8 mouse cellular contexts compared by ENCODE assay signal in the genomic region with DNA sequence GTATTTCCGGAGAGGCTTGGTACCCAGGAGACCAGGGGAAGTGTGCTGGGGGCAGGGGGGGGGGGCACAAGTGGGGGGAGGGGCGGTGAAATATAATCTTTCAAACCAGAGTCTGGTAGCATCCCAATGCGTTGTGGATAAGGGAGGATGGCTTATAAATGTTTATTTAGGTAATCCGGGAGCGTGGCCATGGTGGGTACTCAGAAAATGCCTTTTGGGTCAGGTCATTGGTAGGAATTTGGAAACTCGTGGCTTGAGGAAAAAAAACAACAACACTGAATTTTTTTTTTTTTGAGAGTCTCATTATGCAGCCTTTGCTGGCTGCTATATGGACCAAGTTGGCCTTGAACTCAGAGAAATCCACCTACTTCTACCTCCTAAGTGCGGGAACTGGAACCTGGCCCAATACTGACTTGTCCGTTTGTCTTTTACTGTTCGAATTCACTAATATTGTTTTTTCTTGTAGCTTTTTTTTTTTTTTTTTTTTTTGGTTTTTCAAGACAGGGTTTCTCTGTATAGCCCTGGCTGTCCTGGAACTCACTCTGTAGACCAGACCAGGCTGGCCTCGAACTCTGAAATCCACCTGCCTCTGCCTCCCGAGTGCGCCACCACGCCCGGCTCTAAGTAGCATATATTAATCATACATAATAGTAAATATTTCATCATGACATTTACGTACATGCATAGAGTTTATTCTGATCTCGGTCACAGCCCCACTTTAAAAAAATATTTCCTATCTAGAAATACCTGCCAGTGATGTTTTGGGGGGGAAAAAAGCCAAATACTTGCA. TPM values are rescaled to one million over a fixed set of nuclear protein-coding genes. Genes with fewer than 3 reads are reported as not detected.
A peak's percentile ranks its signal among the peaks of the same experiment; 100 is the strongest.
DNase-seq lines count a peak whose midpoint lies in the region; ATAC-seq and TF ChIP-seq lines count a peak whose summit lies in the region.

No protein-coding gene starts in this region.

- no peak for ATAC-seq in heart, embryonic 13.5 days (ENCODE audit: extremely low read depth, insufficient number of reproducible peaks, low FRiP score, low TSS enrichment)
- ATAC-seq in heart, postnatal 0 days (ENCODE audit: insufficient read depth, low read depth): no peak
- no peak for ATAC-seq in midbrain, embryonic 11.5 days (ENCODE audit: low FRiP score)

- peak overlapping the region; percentile 94 for H3K27ac ChIP-seq in heart, embryonic 13.5 days (replicated peaks)
- H3K27ac ChIP-seq in ES-E14 (ENCODE audit: insufficient read depth, low read depth, low read length, poor library complexity, severe bottlenecking): 0 out of 2 replicates have a peak overlapping the region, but pooled peaks have one; percentile 24
- H3K27ac ChIP-seq in heart, postnatal 0 days (ENCODE audit: low read depth): peak overlapping the region; percentile 80
- peak overlapping the region; percentile 95 for H3K27ac ChIP-seq in midbrain, embryonic 11.5 days (ENCODE audit: low read depth, low read length)

- peaks cover 90% of the 10 kb centered on the region for H3K4me1 ChIP-seq in heart, embryonic 13.5 days
- H3K4me1 ChIP-seq in ES-E14 (ENCODE audit: control insufficient read depth in 2 of 2, insufficient read depth in 2 of 2, low read length in 2 of 2, poor library complexity in 1 of 2): peaks cover 15 to 28% of the 10 kb centered on the region in 2 experiments
- peaks cover 50% of the 10 kb centered on the region for H3K4me1 ChIP-seq in heart, postnatal 0 days (ENCODE audit: control insufficient read depth, insufficient read depth)
- peaks cover 12% of the 10 kb centered on the region for H3K4me1 ChIP-seq in midbrain, embryonic 11.5 days (ENCODE audit: control insufficient read depth, insufficient read depth, low read length)

- H3K9me3 ChIP-seq in heart, embryonic 13.5 days: no peaks in the 10 kb centered on the region
- no peaks in the 10 kb centered on the region for H3K9me3 ChIP-seq in ES-E14 (ENCODE audit: control insufficient read depth, insufficient read depth, low read depth, low read length)
- H3K9me3 ChIP-seq in heart, postnatal 0 days (replicated peaks; ENCODE audit: control insufficient read depth, low read length): no peaks in the 10 kb centered on the region
- H3K9me3 ChIP-seq in midbrain, embryonic 11.5 days (ENCODE audit: control insufficient read depth, low read length): no peaks in the 10 kb centered on the region

- intact Hi-C loops in heart, postnatal 14 days (cut with DNase I): no loop called here

- no peak for TF ChIP-seq CTCF in heart, postnatal 0 days (IDR thresholded peaks at IDR 0.05; ENCODE audit: low read depth)

- H3K36me3 ChIP-seq in heart, embryonic 13.5 days: no peaks in the 10 kb centered on the region
- no peaks in the 10 kb centered on the region for H3K36me3 ChIP-seq in ES-E14 (ENCODE audit: control insufficient read depth, insufficient read depth, low read length, poor library complexity, severe bottlenecking)
- no peaks in the 10 kb centered on the region for H3K36me3 ChIP-seq in heart, postnatal 0 days (replicated peaks; ENCODE audit: control insufficient read depth, insufficient read depth, low read length)
- no peaks in the 10 kb centered on the region for H3K36me3 ChIP-seq in midbrain, embryonic 11.5 days (ENCODE audit: control insufficient read depth, insufficient read depth, low read length)

- in situ Hi-C loops in ES-E14 (cut with MboI; ENCODE audit: low sequenced_read_pairs in 2 of 2, unreplicated experiment in 2 of 2): no loop called here

- WGBS in heart, embryonic 13.5 days: 34% methylated on average over 16 of the region's 16 CpGs
- WGBS in heart, postnatal 0 days: 36% methylated on average over 16 of the region's 16 CpGs
- WGBS in midbrain, embryonic 11.5 days: 39% methylated on average over 16 of the region's 16 CpGs

- H3K4me3 ChIP-seq in heart, embryonic 13.5 days: peak overlapping the region; percentile 55
- peak overlapping the region; percentile 26 to 69 for H3K4me3 ChIP-seq in ES-E14 (ENCODE audit: insufficient read depth in 1 of 2, low read depth in 1 of 2, low read length in 2 of 2, poor library complexity in 1 of 2, severe bottlenecking in 1 of 2)
- H3K4me3 ChIP-seq in heart, postnatal 0 days (ENCODE audit: low read depth, low read length): peak overlapping the region; percentile 23
- H3K4me3 ChIP-seq in midbrain, embryonic 11.5 days (ENCODE audit: low read depth, low read length): peak overlapping the region; percentile 29

- peak overlapping the region; percentile 81 for H3K9ac ChIP-seq in heart, embryonic 13.5 days
- H3K9ac ChIP-seq in ES-E14 (ENCODE audit: insufficient read depth, low read depth, low read length, poor library complexity, severe bottlenecking): no peak overlapping the region
- H3K9ac ChIP-seq in heart, postnatal 0 days (replicated peaks; ENCODE audit: low read depth, low read length): peak overlapping the region; percentile 15
- peak overlapping the region; percentile 58 for H3K9ac ChIP-seq in midbrain, embryonic 11.5 days (ENCODE audit: low read length)

- H3K4me2 ChIP-seq in heart, embryonic 13.5 days: peak overlapping the region; percentile 76
- peak overlapping the region; percentile 50 for H3K4me2 ChIP-seq in heart, postnatal 0 days (ENCODE audit: low read depth, low read length)
- peak overlapping the region; percentile 53 for H3K4me2 ChIP-seq in midbrain, embryonic 11.5 days

- DNase-seq in heart, postnatal 14 days: no peak
- DNase-seq in ES-E14 (ENCODE audit: low read depth, low spot score): no peak
- no peak for DNase-seq in heart, postnatal 0 days (ENCODE audit: low spot score)
- no peak for DNase-seq in midbrain, embryonic 11.5 days (ENCODE audit: low spot score, missing footprints)
- DNase-seq in right cerebral cortex, postnatal 25 days: no peak
- no peak for DNase-seq in urinary bladder, postnatal 4 days (ENCODE audit: low spot score in 2 of 2)
- DNase-seq in c-Kit-positive CD71-positive TER-119-positive erythroid progenitor cells, embryonic 14.5 days (ENCODE audit: low spot score): no peak

- H3K27me3 ChIP-seq in heart, embryonic 13.5 days (replicated peaks): no peaks in the 10 kb centered on the region
- no peaks in the 10 kb centered on the region for H3K27me3 ChIP-seq in heart, postnatal 0 days (ENCODE audit: control insufficient read depth, insufficient read depth, low read length)
- H3K27me3 ChIP-seq in midbrain, embryonic 11.5 days (ENCODE audit: control insufficient read depth, insufficient read depth, low read length): no peaks in the 10 kb centered on the region

- TF ChIP-seq EP300 in heart, postnatal 0 days (IDR thresholded peaks at IDR 0.05; ENCODE audit: low read depth): no peak

TF ChIP-seq in ES-E14, 5 proteins besides CTCF, POLR2A, EP300 and RAD21:
- TF ChIP-seq ZNF384 (IDR thresholded peaks at IDR 0.05; ENCODE audit: low read depth, low read length): peak; percentile 52
- TF ChIP-seq CHD2 (IDR thresholded peaks at IDR 0.05; ENCODE audit: low read depth, low read length): no peak
TF ChIP-seq in ES-E14: peak in this region for 1.

RNA-seq across cellular contexts. Expression of a gene that starts 52.8 kb away (rescaled TPM):
- polyA plus RNA-seq in heart, embryonic 13.5 days (2015; fragmentation: Nextera tagmentation; extraction: Ambion mirVana): 19.3 and 20.0 TPM in 2 replicates
- 10 to 100 TPM; 30.8 to 33.7 TPM for total RNA-seq in heart, postnatal 14 days (2021)
- 75.3 and 82.0 TPM in 2 replicates for total RNA-seq in ES-E14 (2012; rRNA removed)
- 58.4 and 81.0 TPM in 2 replicates for total RNA-seq in heart, postnatal 0 days (2014; rRNA removed; ENCODE audit: low replicate concordance)
- polyA plus RNA-seq in heart, postnatal 0 days (2015; fragmentation: Nextera tagmentation; extraction: Ambion mirVana): 28.6 and 29.2 TPM in 2 replicates
- polyA plus RNA-seq in midbrain, embryonic 11.5 days (2014; fragmentation: Nextera tagmentation; extraction: Ambion mirVana): 16.0 and 19.7 TPM in 2 replicates

Comparison
In these comparisons a context has a peak if more than half of its experiments do, and no peak if none do; other contexts are left out.
1. H3K27ac ChIP-seq: peak in every context shown above with its lines; median percentile 95 in midbrain, embryonic 11.5 days; 94 in heart, embryonic 13.5 days; 80 in heart, postnatal 0 days; 24 in ES-E14.